Mouse (Mus musculus) MEL (cell line): ENCODE results near the gene Sema3c. TPM values are rescaled to one million over a fixed set of nuclear protein-coding genes. Genes with fewer than 3 reads are reported as not detected.

Source experiments
- DNase-seq: peaks from one replicate; pipeline ENCODE4 v3.0.0; 2011; ENCODE audit warnings: low read depth, low spot score
- H3K27ac ChIP-seq: 2 replicates; pipeline ENCODE4 v1.5.1; 2012; ENCODE audit warnings: low read depth, mild to moderate bottlenecking, control low read depth, low read length, moderate library complexity; ENCODE audit not compliant: control insufficient read depth
- H3K27me3 ChIP-seq, 2 experiments: fragments of 150-350 bp in 1 of 2; sonication (generic) in 1 of 2; 2 replicates each; pipeline ENCODE4 v1.6.1; 2012; ENCODE audit warnings: low read length in 2 of 2, mild to moderate bottlenecking in 2 of 2, improper control_type of control experiment in 1 of 2, moderate library complexity in 1 of 2; ENCODE audit not compliant: insufficient read depth in 2 of 2, control insufficient read depth in 1 of 2
- H3K36me3 ChIP-seq, 2 experiments: 2 replicates each; pipeline ENCODE4 v1.6.1; 2012 to 2014; ENCODE audit warnings: low read length in 2 of 2, improper control_type of control experiment in 1 of 2, inconsistent platforms in 1 of 2, mild to moderate bottlenecking in 1 of 2; ENCODE audit not compliant: insufficient read depth in 2 of 2, control insufficient read depth in 1 of 2
- H3K4me1 ChIP-seq, 2 experiments: fragments of 150-350 bp in 1 of 2; sonication (generic) in 1 of 2; 2 replicates each; pipeline ENCODE4 v1.6.1; 2012; ENCODE audit warnings: low read length in 2 of 2, improper control_type of control experiment in 1 of 2, mild to moderate bottlenecking in 1 of 2; ENCODE audit not compliant: insufficient read depth in 2 of 2, control insufficient read depth in 1 of 2
- H3K4me3 ChIP-seq, 2 experiments: fragments of 150-350 bp in 1 of 2; sonication (generic) in 1 of 2; 2 replicates each; pipeline ENCODE4 v1.5.1; 2012; ENCODE audit warnings: low read depth in 2 of 2, low read length in 2 of 2, mild to moderate bottlenecking in 2 of 2, moderate library complexity in 2 of 2, control low read depth in 1 of 2, improper control_type of control experiment in 1 of 2; ENCODE audit not compliant: control insufficient read depth in 1 of 2, insufficient read depth in 1 of 2
- H3K79me2 ChIP-seq: 2 replicates; pipeline ENCODE4 v1.6.1; 2012; ENCODE audit warnings: mild to moderate bottlenecking, low read length, moderate library complexity; ENCODE audit not compliant: control insufficient read depth, poor library complexity, insufficient read depth
- H3K9ac ChIP-seq: 2 replicates; pipeline ENCODE4 v1.6.1; 2012; ENCODE audit warnings: low read depth, mild to moderate bottlenecking, control low read depth, low read length, moderate library complexity; ENCODE audit not compliant: control insufficient read depth, poor library complexity, severe bottlenecking
- H3K9me3 ChIP-seq: fragments of 150-350 bp; sonication (generic); replicated peaks from 2 replicates; pipeline ENCODE4 v1.6.1; 2012; ENCODE audit warnings: mild to moderate bottlenecking, low read length, improper control_type of control experiment, moderate library complexity; ENCODE audit not compliant: insufficient read depth
- CHD1 ChIP-seq: IDR thresholded peaks from 2 replicates; pipeline ENCODE4 v1.6.1; 2012; ENCODE audit warnings: low read depth, mild to moderate bottlenecking, inconsistent platforms, low read length, improper control_type of control experiment
- CHD2 ChIP-seq: IDR thresholded peaks from 2 replicates; pipeline ENCODE4 v1.6.1; 2011; ENCODE audit warnings: low read length, improper control_type of control experiment
- CTCF ChIP-seq, 3 experiments: IDR thresholded peaks in 2 of 3; conservative IDR thresholded peaks in 1 of 3; 2 replicates each; pipeline ENCODE4 v1.5.1; 2011 to 2012; ENCODE audit warnings: low read length in 3 of 3, low read depth in 2 of 3, mild to moderate bottlenecking in 2 of 3, improper control_type of control experiment in 1 of 3, inconsistent platforms in 1 of 3, mixed read lengths in 1 of 3, moderate library complexity in 1 of 3; ENCODE audit not compliant: control insufficient read depth in 1 of 3, insufficient read depth in 1 of 3, poor library complexity in 1 of 3, severe bottlenecking in 1 of 3
- E2F4 ChIP-seq: IDR thresholded peaks from 2 replicates; pipeline ENCODE4 v1.6.1; 2011; ENCODE audit warnings: low read depth, low read length, improper control_type of control experiment, borderline replicate concordance
- EP300 ChIP-seq, 2 experiments: IDR thresholded peaks; 2 replicates each; pipeline ENCODE4 v1.6.1; 2011; ENCODE audit warnings: improper control_type of control experiment in 2 of 2, low read length in 2 of 2, low read depth in 1 of 2, mild to moderate bottlenecking in 1 of 2
- ETS1 ChIP-seq: IDR thresholded peaks from 2 replicates; pipeline ENCODE4 v1.6.1; 2012; ENCODE audit warnings: low read depth, mild to moderate bottlenecking, inconsistent platforms, low read length, improper control_type of control experiment, moderate library complexity
- GABPA ChIP-seq: IDR thresholded peaks from 2 replicates; pipeline ENCODE4 v1.6.1; 2012; ENCODE audit warnings: low read depth, mild to moderate bottlenecking, inconsistent platforms, low read length, improper control_type of control experiment, moderate library complexity
- HCFC1 ChIP-seq: IDR thresholded peaks from 2 replicates; pipeline ENCODE4 v1.6.1; 2012; ENCODE audit warnings: low read depth, mild to moderate bottlenecking, inconsistent platforms, low read length, improper control_type of control experiment, moderate library complexity
- JUND ChIP-seq: IDR thresholded peaks from 2 replicates; pipeline ENCODE4 v1.6.1; 2011; ENCODE audit warnings: low read depth, mild to moderate bottlenecking, improper control_type of control experiment, low read length
- MAFK ChIP-seq: IDR thresholded peaks from 2 replicates; pipeline ENCODE4 v1.6.1; 2011; ENCODE audit warnings: low read depth, mild to moderate bottlenecking, low read length, improper control_type of control experiment, borderline replicate concordance
- MAX ChIP-seq: IDR thresholded peaks from 2 replicates; pipeline ENCODE4 v1.6.1; 2011; ENCODE audit warnings: low read length, improper control_type of control experiment
- MXI1 ChIP-seq: IDR thresholded peaks from 2 replicates; pipeline ENCODE4 v1.6.1; 2011; ENCODE audit warnings: mild to moderate bottlenecking, low read depth, low read length, improper control_type of control experiment
- NELFE ChIP-seq: IDR thresholded peaks from 2 replicates; pipeline ENCODE4 v1.6.1; 2011; ENCODE audit warnings: low read depth, low read length, improper control_type of control experiment
- POLR2AphosphoS2 ChIP-seq: IDR thresholded peaks from 2 replicates; pipeline ENCODE4 v1.6.1; 2011; ENCODE audit warnings: low read length, improper control_type of control experiment
- SIN3A ChIP-seq: IDR thresholded peaks from 2 replicates; pipeline ENCODE4 v1.6.1; 2012; ENCODE audit warnings: low read length, improper control_type of control experiment, inconsistent platforms
- SMC3 ChIP-seq: IDR thresholded peaks from 2 replicates; pipeline ENCODE4 v1.6.1; 2011; ENCODE audit warnings: low read depth, low read length, improper control_type of control experiment
- TAL1 ChIP-seq: IDR thresholded peaks from 2 replicates; pipeline ENCODE4 v1.6.1; 2012; ENCODE audit warnings: mild to moderate bottlenecking, inconsistent platforms, low read length, moderate library complexity, mixed read lengths
- TBP ChIP-seq: IDR thresholded peaks from 2 replicates; pipeline ENCODE4 v1.8.0; 2011; ENCODE audit warnings: low read depth, low read length, improper control_type of control experiment
- TCF12 ChIP-seq: IDR thresholded peaks from 2 replicates; pipeline ENCODE4 v1.6.1; 2014; ENCODE audit warnings: low read depth, mild to moderate bottlenecking, inconsistent platforms, low read length, improper control_type of control experiment, moderate library complexity
- UBTF ChIP-seq: IDR thresholded peaks from 2 replicates; pipeline ENCODE4 v1.6.1; 2012; ENCODE audit warnings: low read depth, mild to moderate bottlenecking, inconsistent platforms, low read length, improper control_type of control experiment, moderate library complexity, borderline replicate concordance; ENCODE audit not compliant: insufficient read depth
- USF2 ChIP-seq, 2 experiments: IDR thresholded peaks; 2 replicates each; pipeline ENCODE4 v1.6.1; 2011 to 2012; ENCODE audit warnings: improper control_type of control experiment in 2 of 2, low read length in 2 of 2, borderline replicate concordance in 1 of 2, inconsistent platforms in 1 of 2, low read depth in 1 of 2, mild to moderate bottlenecking in 1 of 2; ENCODE audit not compliant: insufficient read depth in 1 of 2
- ZC3H11A ChIP-seq: IDR thresholded peaks from 2 replicates; pipeline ENCODE4 v1.6.1; 2012; ENCODE audit warnings: low read depth, mild to moderate bottlenecking, inconsistent platforms, low read length, improper control_type of control experiment
- ZNF384 ChIP-seq: IDR thresholded peaks from 2 replicates; pipeline ENCODE4 v1.6.1; 2012; ENCODE audit warnings: low read depth, mild to moderate bottlenecking, inconsistent platforms, low read length, improper control_type of control experiment
- polyA plus RNA-seq, 2 experiments: library from polyadenylated mRNA; stranded (reverse) in 1 of 2; unstranded in 1 of 2; fragments of >175 nt in 1 of 2; fragments of >200 nt in 1 of 2; gene quantifications; 2 replicates each; pipeline versions ENCODE4 v1.2.1 to v1.2.4; 2012; ENCODE audit warnings: low replicate concordance in 2 of 2, low read depth in 1 of 2; ENCODE audit not compliant: insufficient read length in 2 of 2, insufficient read depth in 1 of 2, missing spikeins in 1 of 2
- total RNA-seq: library from RNA; depleted of rRNA; stranded (reverse); fragments of 300-350 nt; gene quantifications from 2 replicates; pipeline ENCODE4 v1.2.3, GENCODE M21; 2012

Gene Sema3c
- total and polyA plus RNA-seq, 3 experiments: not detected

DNA sequence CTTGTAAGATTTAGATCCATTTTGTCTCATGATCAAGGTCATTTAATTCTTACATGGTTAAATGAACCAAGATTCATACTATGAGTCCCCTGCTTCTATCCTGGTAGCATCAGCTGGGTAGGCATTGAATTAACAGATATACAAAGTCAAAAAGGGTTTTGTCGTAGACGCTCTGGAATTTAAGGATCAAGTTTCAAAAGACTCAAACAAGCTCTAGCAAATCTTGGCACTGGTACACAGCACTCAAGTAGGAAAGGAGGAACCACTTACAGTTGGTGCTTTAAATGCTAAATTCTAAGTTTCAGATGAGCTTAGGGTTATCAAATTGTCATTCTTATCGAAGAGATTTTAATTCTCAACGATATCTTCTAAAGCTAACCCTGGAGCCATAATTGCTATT, 30.9 kb upstream of the Sema3c start:
- no peak overlapping the region for H3K9ac ChIP-seq
- no peaks in the 10 kb centered on the region for H3K9me3 ChIP-seq
- no peak overlapping the region for H3K27ac ChIP-seq
- H3K4me1 ChIP-seq: no peaks in the 10 kb centered on the region
- no peak overlapping the region for H3K4me3 ChIP-seq
- no peaks in the 10 kb centered on the region for H3K36me3 ChIP-seq
- no peak for DNase-seq
- H3K79me2 ChIP-seq: no peaks in the 10 kb centered on the region
- no peak for TF ChIP-seq HCFC1
- TF ChIP-seq TBP: no peak
- TF ChIP-seq ETS1: no peak
- TF ChIP-seq USF2 (IDR thresholded peaks at IDR 0.05; ENCODE audit: borderline replicate concordance in 1 of 2, insufficient read depth in 1 of 2, low read depth in 1 of 2, low read length in 2 of 2): no peak
- TF ChIP-seq CTCF (IDR thresholded peaks at IDR 0.05 in 2 of 3, conservative IDR thresholded peaks at IDR 0.05 in 1 of 3; ENCODE audit: control insufficient read depth in 1 of 3, insufficient read depth in 1 of 3, low read depth in 2 of 3, low read length in 3 of 3, poor library complexity in 1 of 3, severe bottlenecking in 1 of 3): no peak
- no peak for TF ChIP-seq TCF12
- no peak for TF ChIP-seq JUND
- no peak for TF ChIP-seq SMC3
- no peak for TF ChIP-seq ZNF384
- TF ChIP-seq CHD1: no peak
- no peaks in the 10 kb centered on the region for H3K27me3 ChIP-seq

DNA sequence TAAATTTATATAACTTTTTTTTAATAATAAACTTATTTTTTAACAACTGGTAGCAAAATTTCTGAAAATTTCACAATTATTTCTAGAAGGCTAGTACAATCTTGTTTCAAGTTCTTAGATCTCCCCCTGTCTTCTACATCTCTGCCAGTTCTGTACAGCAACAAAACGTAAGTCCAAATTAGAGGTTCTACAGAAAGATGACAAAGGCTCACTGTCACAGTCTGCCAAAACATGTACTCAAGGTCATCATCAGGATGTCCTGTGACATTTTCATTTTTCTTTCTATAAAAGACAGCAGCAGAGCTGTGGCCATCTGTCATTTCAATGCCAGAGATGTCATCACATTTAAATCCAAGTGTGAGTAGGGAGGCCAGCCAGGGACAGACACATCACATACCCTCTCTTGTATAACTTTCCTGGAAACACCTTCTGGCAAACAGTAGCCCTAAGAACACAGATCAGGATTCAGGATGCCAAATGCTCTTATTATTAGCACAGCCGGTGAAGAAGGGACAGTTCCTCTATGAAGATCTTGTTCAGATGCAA, 29.1 kb upstream of the Sema3c start:
- no peak overlapping the region for H3K9ac ChIP-seq
- no peaks in the 10 kb centered on the region for H3K27me3 ChIP-seq
- H3K36me3 ChIP-seq: no peaks in the 10 kb centered on the region
- no peaks in the 10 kb centered on the region for H3K4me1 ChIP-seq
- no peaks in the 10 kb centered on the region for H3K9me3 ChIP-seq
- H3K4me3 ChIP-seq: no peak overlapping the region
- no peaks in the 10 kb centered on the region for H3K79me2 ChIP-seq
- no peak for DNase-seq
- H3K27ac ChIP-seq: no peak overlapping the region
- TF ChIP-seq GABPA (no peak), SMC3 (no peak), HCFC1 (no peak), CHD2 (no peak), UBTF (no peak)

DNA sequence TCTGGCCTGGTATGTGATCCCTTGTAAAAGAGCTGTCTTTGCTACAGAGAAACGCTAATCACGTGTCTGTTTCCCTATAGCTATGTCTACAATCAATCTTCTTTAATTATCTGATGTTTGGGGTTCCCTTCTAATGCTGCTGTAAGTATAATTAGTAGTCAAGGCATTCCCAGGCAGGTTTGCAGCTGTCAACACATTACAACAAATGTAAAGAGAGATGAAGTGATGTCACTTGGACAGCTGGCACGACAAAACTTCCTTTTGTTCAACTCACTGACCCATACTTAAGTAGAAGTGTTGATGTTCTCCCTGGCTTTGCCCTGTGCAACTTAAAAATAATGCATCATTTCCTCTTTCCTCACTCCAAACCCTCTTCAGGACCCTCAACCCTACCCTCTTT, 22.4 kb upstream of the Sema3c start:
- H3K27me3 ChIP-seq: no peaks in the 10 kb centered on the region
- H3K4me1 ChIP-seq: no peaks in the 10 kb centered on the region
- H3K9me3 ChIP-seq: no peaks in the 10 kb centered on the region
- no peak for DNase-seq
- H3K79me2 ChIP-seq: no peaks in the 10 kb centered on the region
- TF ChIP-seq CTCF (IDR thresholded peaks at IDR 0.05 in 2 of 3, conservative IDR thresholded peaks at IDR 0.05 in 1 of 3; ENCODE audit: control insufficient read depth in 1 of 3, insufficient read depth in 1 of 3, low read depth in 2 of 3, low read length in 3 of 3, poor library complexity in 1 of 3, severe bottlenecking in 1 of 3) (no peak), UBTF (no peak), MXI1 (no peak), TAL1 (no peak), ZC3H11A (no peak), POLR2AphosphoS2 (no peak), EP300 (IDR thresholded peaks at IDR 0.05; ENCODE audit: low read depth in 1 of 2, low read length in 2 of 2) (no peak), CHD2 (no peak), NELFE (no peak), E2F4 (no peak), SIN3A (no peak), MAX (no peak), MAFK (no peak)
- H3K27ac ChIP-seq: no peak overlapping the region
- no peak overlapping the region for H3K9ac ChIP-seq
- H3K36me3 ChIP-seq: no peaks in the 10 kb centered on the region
- H3K4me3 ChIP-seq: no peak overlapping the region
